Mouse (Mus musculus) megakaryocyte, embryonic 14.5 days (primary cell): ENCODE data around the gene Tmem204.

Experiments used
- FLI1 ChIP-seq: IDR thresholded peaks from 2 replicates; pipeline ENCODE4 v1.6.1; 2012; ENCODE audit warnings: low read length, inconsistent platforms, mixed read lengths
- GATA1 ChIP-seq: IDR thresholded peaks from 3 replicates; pipeline ENCODE4 v1.6.1; 2012; ENCODE audit warnings: mixed read lengths, low read length, inconsistent platforms, borderline replicate concordance

DNA sequence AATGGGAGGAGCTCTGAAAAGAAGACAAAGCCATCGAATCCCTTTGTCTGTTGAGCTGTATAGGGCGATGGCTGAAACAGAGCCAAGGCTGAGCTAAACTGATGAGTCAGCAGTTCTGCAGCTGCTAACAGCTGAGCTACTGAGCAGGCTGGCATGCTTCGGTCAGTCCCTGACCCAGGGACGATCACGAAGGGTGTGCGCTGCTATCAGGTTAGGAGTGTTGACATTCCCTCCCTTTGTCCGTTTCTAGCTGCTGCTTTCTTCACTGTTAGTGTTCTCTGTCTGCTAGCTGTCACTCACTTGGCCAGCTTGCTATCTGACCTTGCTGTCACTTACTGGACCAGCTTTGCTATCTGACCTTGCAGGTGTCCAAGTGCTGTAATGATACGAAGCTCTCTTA, 43.7 kb upstream of the Tmem204 start:
- no peak for TF ChIP-seq GATA1
- TF ChIP-seq FLI1 = no peak
